Mouse (Mus musculus): ENCODE data around the gene Cdh22.

The Cdh22 gene

GRCm38 (mm10) chr2:165246349-165246748 is 11.7 kb upstream of the Cdh22 start:
- DNase-seq = no peak

GRCm38 (mm10) chr2:165243122-165243720 is 8.6 kb upstream of the Cdh22 start:
- DNase-seq = no peak

DNA sequence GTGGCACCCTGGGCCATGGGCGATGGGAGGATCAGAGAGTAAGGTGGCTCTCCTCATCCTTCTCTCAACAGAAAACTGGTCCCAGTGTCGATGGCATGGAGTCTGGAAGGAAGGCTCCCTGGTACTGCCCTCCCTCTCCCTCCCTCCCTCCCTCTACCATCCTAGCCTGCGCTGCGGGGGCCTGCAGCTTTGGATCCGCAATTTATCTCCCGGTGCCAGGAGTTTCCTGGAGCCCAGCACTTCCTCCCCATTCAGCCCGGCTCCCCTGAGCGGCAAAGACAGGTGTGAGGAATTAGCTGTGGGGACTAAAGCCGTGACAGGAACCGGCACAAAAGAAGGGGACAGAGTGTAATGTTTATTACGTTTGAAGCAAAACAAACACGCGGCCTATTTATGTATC is 7.9 kb upstream of the Cdh22 start:
- no peak for DNase-seq

DNA sequence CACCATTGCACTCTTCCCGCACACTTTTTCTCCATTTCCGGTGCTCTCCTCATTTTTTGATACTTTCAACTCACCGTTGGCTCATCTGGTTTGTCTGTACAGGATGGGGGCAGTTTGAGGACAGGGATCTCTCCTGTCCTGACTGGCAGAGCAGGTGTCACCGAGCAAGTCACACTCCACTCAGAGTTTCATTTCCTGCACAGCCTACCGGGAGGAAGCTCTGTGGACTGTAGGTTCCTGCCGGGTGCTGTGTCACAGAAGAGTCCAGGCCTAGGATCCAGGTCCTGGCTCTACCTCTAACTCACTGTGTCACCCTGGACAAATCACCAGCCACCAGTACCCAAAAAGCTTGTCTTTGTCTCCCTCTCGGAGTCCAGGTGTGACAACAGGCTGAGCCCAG is 7.1 kb upstream of the Cdh22 start:
- no peak for DNase-seq

DNA sequence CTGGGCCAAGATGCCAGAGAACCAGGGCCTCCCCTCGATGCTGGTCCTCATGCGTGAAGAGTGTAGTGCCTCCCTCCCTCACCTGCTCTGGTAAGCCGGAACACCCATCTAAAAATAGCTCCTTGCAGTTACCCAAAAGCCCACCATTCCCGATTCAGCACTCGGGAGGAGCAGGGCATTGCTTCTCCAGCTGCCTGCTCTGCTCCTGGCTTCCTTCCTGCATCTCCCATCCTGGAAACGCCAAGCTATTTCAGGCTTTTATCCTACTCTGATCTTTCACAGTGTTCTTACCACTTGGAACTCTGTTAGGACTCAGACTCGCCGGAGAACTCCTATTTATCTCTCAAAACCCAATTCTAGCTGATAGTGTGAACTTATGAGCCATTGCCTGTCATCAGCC is 5.7 kb upstream of the Cdh22 start:
- no peak for DNase-seq

DNA sequence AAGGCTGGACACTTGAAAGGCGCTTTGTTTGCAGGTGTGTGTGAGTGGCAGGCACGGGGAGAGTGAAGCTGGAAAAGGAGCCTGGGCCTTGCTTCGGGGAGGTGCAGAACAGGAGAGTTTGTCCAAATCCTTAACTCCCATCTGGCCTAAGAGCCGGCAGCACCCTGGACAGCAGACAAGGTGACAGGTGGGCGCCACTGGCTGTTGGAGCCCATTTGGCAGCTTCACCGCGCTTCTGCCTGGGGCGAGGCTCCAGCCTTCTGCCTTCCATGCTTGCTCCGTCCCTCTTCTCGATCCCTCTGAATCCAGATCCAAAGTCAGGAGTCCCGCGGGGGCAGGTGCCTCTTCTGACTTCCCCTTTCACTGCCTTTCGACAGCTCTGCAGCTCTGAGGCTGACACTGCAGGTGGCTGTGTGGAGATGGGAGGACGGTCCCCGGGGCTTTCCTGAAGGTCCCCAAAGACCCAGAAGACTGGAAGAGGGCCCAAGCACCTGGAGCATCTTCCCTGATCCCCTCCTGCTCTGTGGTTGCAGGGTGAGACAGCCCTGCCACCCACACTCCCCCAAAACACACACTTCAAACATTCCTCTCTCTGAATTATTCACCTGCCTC is 5.0 kb upstream of the Cdh22 start:
- DNase-seq = no peak

DNA sequence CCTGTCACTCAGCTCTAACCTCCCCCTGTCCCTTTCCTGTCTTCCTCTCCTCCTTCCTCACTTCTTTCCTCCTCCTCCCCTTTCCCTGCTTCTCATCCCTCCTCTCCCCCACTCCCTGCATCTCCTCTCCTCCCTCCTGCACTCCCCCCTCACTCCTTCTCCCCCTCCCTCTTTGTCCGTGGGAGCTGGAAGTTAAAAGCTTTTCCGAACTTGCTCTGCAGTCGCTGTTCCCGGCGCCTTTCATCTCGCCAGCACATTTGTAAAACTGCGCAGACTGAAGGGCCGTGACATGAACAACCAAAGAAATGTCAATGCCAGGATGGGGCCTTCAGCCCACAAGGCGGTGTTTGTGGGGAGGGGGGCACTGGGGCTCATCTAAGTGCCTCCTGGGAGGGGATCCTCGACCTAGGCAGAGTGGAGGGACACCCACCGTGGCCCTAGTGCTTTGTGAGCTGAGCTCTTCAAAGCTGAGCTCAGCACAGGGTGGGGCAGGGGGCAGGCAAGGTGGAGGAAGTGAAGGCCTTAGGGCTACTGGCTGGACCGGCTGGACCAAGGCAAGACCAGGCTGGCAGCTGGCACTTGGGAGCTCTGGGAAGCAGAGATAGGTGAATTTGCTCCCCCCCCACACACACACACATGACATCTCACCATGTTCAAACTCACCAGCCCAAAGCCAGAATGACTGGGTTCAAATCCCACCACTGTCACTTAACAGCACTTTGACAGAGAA is 3.9 kb upstream of the Cdh22 start:
- DNase-seq = no peak

DNA sequence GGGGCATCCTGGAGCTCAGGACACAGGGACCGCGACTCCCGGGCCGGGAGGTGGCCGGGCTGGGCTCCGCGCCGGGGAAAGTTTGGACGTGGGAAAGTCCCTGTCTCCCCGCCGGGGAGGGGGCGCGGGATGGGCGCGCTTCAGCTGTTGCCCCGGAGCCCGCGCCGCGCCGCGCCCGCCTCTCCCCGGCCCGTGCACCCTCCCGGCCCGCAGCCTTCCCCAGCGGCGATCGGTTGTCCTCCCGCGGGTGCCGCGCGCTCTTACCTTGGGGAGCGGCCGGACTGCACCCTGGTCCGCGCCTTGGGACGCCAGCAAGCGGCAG is 401 bp downstream of the Cdh22 start:
- DNase-seq = no peak

DNA sequence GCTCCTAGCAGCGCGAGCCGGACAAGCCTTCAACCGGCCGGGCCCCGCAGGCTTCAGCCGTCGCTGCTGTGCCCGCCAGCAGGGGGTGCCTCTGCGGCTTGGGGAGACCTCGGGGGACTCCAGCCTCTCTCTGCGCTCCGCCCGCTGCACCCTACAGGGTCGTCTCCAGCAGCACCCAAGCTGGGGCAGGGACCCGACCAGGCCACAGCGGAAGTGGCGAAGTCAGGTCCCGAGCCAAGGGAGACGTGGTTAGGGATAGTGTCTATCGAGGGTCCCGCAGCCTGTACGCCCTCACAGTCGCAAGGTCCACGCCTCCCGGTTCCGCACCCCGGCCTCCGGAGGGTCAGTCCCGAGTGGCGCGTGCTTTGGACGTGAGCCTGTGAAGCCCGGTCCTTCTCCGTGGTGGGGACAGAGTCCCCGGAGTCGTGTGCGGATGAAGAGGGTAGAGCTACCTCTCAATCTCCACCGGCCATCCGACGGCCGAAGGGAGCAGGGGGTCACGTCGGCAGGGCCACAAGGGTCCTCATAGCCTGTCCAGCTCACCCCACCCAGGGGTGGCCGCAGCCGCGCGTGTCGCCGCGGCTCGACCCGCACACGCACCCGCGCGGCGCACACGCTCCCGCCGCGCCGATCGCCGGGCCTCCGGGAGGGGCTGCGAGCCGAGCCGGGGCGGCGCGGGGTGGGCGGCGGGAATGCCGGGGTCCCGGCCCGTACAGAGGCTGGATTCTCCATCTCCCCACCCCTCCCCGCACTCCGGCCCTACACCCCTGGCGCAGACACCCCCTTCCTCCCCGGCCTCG is 962 bp downstream of the Cdh22 start:
- peak; percentile 53 for DNase-seq

DNA sequence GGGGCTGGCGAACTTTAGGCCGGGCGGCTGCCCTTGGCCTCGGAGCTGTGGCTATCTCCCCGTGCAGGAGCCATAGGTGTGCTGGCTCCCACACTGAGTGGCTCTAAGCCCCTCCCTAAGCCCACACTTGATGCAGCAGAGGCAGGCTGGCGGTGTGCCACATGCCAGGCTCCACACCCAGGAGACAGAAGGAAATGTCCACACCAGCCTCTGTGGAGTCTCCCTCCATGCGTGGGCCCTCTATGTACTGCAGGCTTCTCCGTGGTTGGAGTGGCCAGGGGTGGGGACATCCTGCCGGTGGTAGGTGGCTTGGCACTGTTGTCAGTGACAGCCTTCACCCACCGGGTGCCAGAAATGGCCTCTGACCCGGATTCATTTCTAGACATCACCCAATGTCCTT is 5.6 kb downstream of the Cdh22 start:
- no peak for DNase-seq

- no peak for DNase-seq
These were observed 10.8 kb downstream of the Cdh22 start for GRCm38 (mm10) chr2:165223837-165224236.

GRCm38 (mm10) chr2:165221952-165222351 is 12.7 kb downstream of the Cdh22 start:
- DNase-seq = no peak

DNA sequence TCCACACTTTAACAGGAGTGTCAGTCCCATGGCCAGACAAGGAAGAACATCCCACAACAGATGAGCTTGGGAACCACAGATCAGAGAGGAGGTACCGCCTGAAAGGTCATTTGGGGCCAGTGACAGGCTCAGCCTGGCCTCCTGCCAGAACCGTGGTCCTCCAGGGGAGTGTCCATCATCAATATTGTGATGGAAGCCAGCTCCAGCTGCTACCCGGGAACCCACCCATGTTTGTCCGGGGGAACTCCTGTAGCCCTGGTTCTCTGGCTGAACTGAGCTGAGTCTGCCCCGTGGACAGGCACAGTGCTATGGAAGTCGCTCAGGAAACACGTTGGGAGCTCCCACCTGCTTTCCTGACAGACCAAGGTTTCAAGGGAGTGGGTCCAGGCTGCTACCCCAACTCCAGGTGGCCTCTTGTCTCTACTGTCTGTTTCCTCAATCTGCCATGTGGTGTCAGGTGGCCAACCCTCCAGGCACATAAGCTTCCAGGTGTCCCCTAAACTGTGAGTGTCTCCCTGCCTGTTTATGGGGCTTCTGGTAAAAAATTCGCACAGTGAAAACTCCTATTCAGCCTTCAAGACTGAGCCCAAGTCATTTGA is 14.2 kb downstream of the Cdh22 start:
- DNase-seq = no peak

- DNase-seq = no peak
These were observed 15.7 kb downstream of the Cdh22 start for GRCm38 (mm10) chr2:165218954-165219353.

DNA sequence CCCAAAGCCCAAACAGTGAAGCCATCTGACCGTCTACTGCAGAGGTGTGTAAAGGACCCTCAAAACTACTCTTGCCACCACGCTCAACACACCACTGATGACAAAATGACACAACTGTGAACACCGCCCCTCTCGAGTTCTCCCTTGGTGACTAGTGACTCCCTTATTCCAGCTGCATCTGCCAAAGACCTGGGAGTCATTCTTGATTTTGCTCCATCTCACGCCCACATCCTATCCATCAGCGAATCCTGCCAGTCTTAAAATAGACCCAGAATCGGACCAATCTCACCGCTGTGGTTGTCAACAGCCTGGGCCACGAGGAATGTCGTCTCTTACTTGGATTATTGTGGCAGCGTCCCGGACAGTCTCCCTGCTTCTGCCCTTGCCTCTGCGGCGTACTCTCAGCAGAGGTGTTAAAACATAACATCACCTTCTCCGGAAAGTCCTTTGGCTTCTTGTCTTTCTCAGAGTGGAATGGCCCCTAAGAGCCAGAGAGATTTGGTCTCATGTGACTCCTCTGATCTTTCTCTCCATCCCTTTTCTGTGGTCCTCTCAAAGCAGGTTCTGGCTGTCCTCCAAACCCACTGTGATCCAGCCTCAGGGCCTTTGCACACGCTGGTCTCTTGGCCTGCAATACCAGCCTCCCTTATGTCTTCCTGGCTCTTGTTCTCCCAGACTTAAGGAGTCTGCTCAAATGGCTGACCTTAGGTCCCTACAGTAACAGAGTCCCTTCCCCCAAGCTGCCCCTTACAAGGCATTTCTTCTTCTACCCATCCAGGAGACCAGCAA is 17.1 kb downstream of the Cdh22 start:
- DNase-seq = no peak

- no peak for DNase-seq
These were observed 19.3 kb downstream of the Cdh22 start for GRCm38 (mm10) chr2:165215103-165215951.

- DNase-seq = no peak
These were observed 23.1 kb downstream of the Cdh22 start for GRCm38 (mm10) chr2:165211426-165212079.

DNA sequence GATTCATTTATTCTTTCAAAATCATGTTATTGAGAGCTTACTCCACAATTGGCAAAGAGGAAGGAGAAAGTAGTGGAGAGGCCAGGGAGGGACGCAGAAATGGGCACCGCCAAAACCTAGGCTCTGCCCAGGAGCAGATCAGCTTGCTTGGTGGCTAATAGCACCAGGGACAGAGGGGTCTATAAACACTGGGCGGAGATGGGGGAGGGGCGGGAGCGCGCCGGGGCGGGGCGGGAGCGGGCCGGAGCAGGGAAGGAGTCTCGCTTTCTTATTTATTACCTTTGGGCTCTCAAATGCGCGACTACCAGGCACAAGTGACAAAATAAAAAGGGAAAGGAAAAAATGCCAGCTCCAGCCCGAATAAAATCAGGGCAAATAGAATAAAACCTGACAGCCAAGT is 23.7 kb downstream of the Cdh22 start:
- no peak for DNase-seq

DNA sequence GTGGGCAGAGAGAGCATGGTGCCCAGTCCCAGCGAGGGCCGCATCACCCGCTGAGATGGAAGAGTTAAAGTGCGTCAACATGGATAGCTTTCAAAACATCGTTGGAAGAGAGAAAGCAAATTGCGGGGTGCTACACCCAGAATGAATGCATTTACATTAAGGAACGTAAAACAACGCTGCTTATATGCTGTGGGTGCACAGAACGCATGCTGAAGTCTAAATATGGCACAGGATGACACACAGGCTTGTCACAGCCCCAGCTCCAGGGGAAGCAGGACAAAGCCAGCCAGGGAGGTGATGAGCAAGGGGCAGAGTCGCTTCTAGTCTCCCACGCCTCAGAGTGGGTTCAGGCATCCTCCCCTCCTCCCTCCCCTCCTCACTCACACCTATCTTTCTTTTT is 27.0 kb downstream of the Cdh22 start:
- DNase-seq = no peak

DNA sequence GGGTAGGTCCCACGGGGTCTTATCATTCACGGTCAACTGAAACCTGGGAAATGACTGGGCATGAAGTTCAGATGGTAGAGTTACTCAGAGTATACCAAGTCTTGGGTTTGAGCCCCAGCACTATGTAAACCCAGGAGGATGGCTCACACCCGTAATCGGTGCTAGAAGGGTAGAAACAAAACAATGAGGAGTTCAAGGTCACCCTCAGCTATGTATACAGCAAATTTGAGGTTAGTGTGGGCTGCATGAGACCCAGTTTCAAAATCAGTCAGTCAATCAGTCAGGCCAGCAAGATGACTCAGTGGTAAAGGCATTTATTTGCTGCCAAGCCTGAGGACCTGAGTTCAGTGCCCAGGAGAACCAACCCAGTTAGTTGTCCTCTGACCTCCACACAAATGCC is 27.6 kb downstream of the Cdh22 start:
- no peak for DNase-seq

DNA sequence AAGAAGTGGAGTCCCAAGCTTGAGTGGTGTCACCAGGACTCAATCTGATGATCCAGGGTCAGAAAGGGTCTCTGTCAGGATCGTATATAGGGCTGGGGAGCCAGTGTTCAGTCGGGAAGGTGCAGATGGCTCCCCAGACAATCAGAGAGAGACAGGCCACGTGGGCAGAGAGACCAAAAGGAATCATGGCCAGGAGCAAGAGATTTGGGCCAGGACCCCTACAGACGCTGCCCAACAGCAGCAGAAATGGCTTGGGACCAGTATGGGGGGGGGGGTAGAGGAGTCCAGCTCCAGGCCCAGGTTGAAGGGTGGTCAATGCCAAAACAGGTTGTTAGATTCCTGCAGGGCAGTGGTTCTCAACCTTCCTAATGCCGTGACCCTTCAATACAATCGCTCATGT is 29.2 kb downstream of the Cdh22 start:
- DNase-seq = no peak
